In the genomic region with DNA sequence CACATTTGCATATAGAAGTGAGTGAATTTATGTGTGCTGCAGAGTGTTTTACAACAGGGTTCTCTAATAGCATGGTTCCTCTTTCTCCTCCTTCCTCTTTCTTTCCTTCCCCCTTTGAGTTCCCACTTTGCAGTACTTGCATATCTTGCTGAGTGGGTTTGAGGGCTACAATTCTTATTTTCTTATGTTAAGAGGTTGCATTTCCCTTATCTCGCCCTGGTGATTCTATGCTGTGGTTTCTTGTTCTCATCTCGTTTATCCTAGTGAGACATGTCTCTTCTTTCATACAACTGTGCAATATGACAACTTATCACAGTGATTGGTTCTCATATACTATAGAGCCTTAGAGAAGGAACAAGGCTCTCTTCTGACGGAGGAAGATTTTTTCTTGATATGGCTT, we compare ENCODE assay signal across 24 mouse cellular contexts. TPM values are rescaled to one million over a fixed set of nuclear protein-coding genes. Genes with fewer than 3 reads are reported as not detected.
A peak's percentile ranks its signal among the peaks of the same experiment; 100 is the strongest.
DNase-seq lines count a peak whose midpoint lies in the region; TF ChIP-seq lines count a peak whose summit lies in the region.
"Had no signal": no experiment of that assay in that cellular context is flagged by ENCODE, and none has a peak within 500 bp of the region (broad histone marks: within the 10 kb centered on the region; RNA-seq: fewer than 3 reads in every experiment).

No protein-coding gene starts in this region.

- H3K4me2 ChIP-seq in CH12.LX (ENCODE audit: insufficient read depth, low read depth, poor library complexity, severe bottlenecking): no peak overlapping the region
- H3K4me2 ChIP-seq: embryonic facial prominence, embryonic 13.5 days; lung, embryonic 15.5 days; midbrain, embryonic 13.5 days had no signal

- DNase-seq in layer of hippocampus, adult 9-11 months: peak; percentile 3
- DNase-seq in layer of hippocampus, adult 11-12 months (ENCODE audit: low spot score): no peak
- peak; percentile 3 for DNase-seq in CH12.LX (ENCODE audit: extremely low read depth)
- peak; percentile 91 for DNase-seq in MEL-GATA-1-ER (ENCODE audit: extremely low read depth, low read depth)
- no peak for DNase-seq in cerebellum, postnatal 14 days
- no peak for DNase-seq in embryo, embryonic 10.5 days (ENCODE audit: low spot score)
- no peak for DNase-seq in adrenal gland, adult 8-10 months
- DNase-seq: cerebellum, postnatal 10 days; kidney, postnatal 25 days; layer of hippocampus, postnatal 36 days; right cerebral cortex, adult 18-20 months; thymus, postnatal 36 days had no signal

- no peak for TF ChIP-seq EP300 in CH12.LX (IDR thresholded peaks at IDR 0.05; ENCODE audit: low read length)

- in situ Hi-C loops in CH12.LX (cut with MboI; ENCODE audit: low pct_ligation_motif_present, low pct_unique_long_range_greater_than_20kb, low sequenced_read_pairs): no loop called here

- no peak for TF ChIP-seq CTCF in CH12.LX (conservative IDR thresholded peaks at IDR 0.05 in 1 of 2, IDR thresholded peaks at IDR 0.05 in 1 of 2; ENCODE audit: low read depth in 2 of 2, low read length in 2 of 2)

- TF ChIP-seq POLR2A in CH12.LX (IDR thresholded peaks at IDR 0.05; ENCODE audit: low read depth, low read length): no peak

- peaks cover 0 to 4% of the 10 kb centered on the region in 2 experiments; a peak in 1 of 4 replicates for H3K4me1 ChIP-seq in CH12.LX (ENCODE audit: control insufficient read depth in 1 of 2, insufficient read depth in 2 of 2)
- H3K4me1 ChIP-seq: embryonic facial prominence, embryonic 13.5 days; lung, embryonic 15.5 days; midbrain, embryonic 13.5 days had no signal

- no peak overlapping the region for H3K4me3 ChIP-seq in CH12.LX (replicated peaks in 1 of 3; ENCODE audit: low read depth in 2 of 3, low read length in 2 of 3, poor library complexity in 1 of 3)
- peak overlapping the region; percentile 36 for H3K4me3 ChIP-seq in macrophage (ENCODE audit: inconsistent target)
- H3K4me3 ChIP-seq: embryonic facial prominence, embryonic 13.5 days; lung, embryonic 15.5 days; midbrain, embryonic 13.5 days had no signal

- dilution Hi-C loops in CH12.LX (cut with MboI; ENCODE audit: extremely low pct_ligation_motif_present, extremely low pct_unique_long_range_greater_than_20kb, low sequenced_read_pairs): no loop called here

- no peak overlapping the region for H3K9ac ChIP-seq in CH12.LX (ENCODE audit: insufficient read depth, low read depth)
- H3K9ac ChIP-seq: embryonic facial prominence, embryonic 13.5 days; lung, embryonic 15.5 days; midbrain, embryonic 13.5 days had no signal

- no peak overlapping the region for H3K27ac ChIP-seq in CH12.LX (ENCODE audit: insufficient read depth, low read depth)
- peak overlapping the region; percentile 99 for H3K27ac ChIP-seq in macrophage
- H3K27ac ChIP-seq: embryonic facial prominence, embryonic 13.5 days; lung, embryonic 15.5 days; midbrain, embryonic 13.5 days had no signal

- no peaks in the 10 kb centered on the region for H3K9me3 ChIP-seq in CH12.LX (replicated peaks; ENCODE audit: low read length)
- H3K9me3 ChIP-seq: lung, embryonic 15.5 days; midbrain, embryonic 13.5 days had no signal

- peaks cover 9% of the 10 kb centered on the region for H3K27me3 ChIP-seq in CH12.LX (replicated peaks)
- H3K27me3 ChIP-seq: embryonic facial prominence, embryonic 13.5 days; lung, embryonic 15.5 days; midbrain, embryonic 13.5 days had no signal

- no peaks in the 10 kb centered on the region for H3K36me3 ChIP-seq in CH12.LX (replicated peaks in 1 of 2; ENCODE audit: control insufficient read depth in 1 of 2, insufficient read depth in 1 of 2, low read length in 1 of 2)
- H3K36me3 ChIP-seq in macrophage (ENCODE audit: inconsistent target): peaks cover 7% of the 10 kb centered on the region
- H3K36me3 ChIP-seq: embryonic facial prominence, embryonic 13.5 days; lung, embryonic 15.5 days; midbrain, embryonic 13.5 days had no signal

- H3K79me2 ChIP-seq in CH12.LX (replicated peaks; ENCODE audit: control insufficient read depth, extremely low read depth, insufficient read depth, poor library complexity, severe bottlenecking) (no peaks in the 10 kb centered on the region), macrophage (ENCODE audit: inconsistent target) (peaks cover 36% of the 10 kb centered on the region; the same call in 1 of the 2 replicates)

- TF ChIP-seq RAD21 in CH12.LX (IDR thresholded peaks at IDR 0.05; ENCODE audit: low read depth, low read length): no peak

- 0% methylated on average over 3 of the region's 3 CpGs for WGBS in macrophage (ENCODE audit: missing documents)

TF ChIP-seq in CH12.LX, 34 proteins besides CTCF, POLR2A, EP300 and RAD21:
- TF ChIP-seq JUN (IDR thresholded peaks at IDR 0.05; ENCODE audit: insufficient read depth, low read depth, low read length) (no peak), ZMIZ1 (IDR thresholded peaks at IDR 0.05; ENCODE audit: low read depth, low read length) (no peak), NRF1 (IDR thresholded peaks at IDR 0.05; ENCODE audit: low read depth, low read length) (no peak), UBTF (IDR thresholded peaks at IDR 0.05; ENCODE audit: low read depth, low read length) (no peak), NELFE (IDR thresholded peaks at IDR 0.05; ENCODE audit: low read depth, low read length) (no peak), POLR2AphosphoS2 (IDR thresholded peaks at IDR 0.05; ENCODE audit: low read depth, low read length) (no peak), TBP (conservative IDR thresholded peaks at IDR 0.05; ENCODE audit: low read depth, low read length) (no peak), MYC (IDR thresholded peaks at IDR 0.05; ENCODE audit: low read depth, low read length) (no peak), MXI1 (IDR thresholded peaks at IDR 0.05; ENCODE audit: low read depth, low read length) (no peak), KAT2A (IDR thresholded peaks at IDR 0.05; ENCODE audit: insufficient replicate concordance, low read length) (no peak), ELF1 (IDR thresholded peaks at IDR 0.05; ENCODE audit: low read depth, low read length) (no peak), ETS1 (conservative IDR thresholded peaks at IDR 0.05; ENCODE audit: low read depth, low read length) (no peak), USF1 (IDR thresholded peaks at IDR 0.05; ENCODE audit: low read depth, low read length) (no peak), PAX5 (IDR thresholded peaks at IDR 0.05; ENCODE audit: low read length) (no peak), RCOR1 (conservative IDR thresholded peaks at IDR 0.05; ENCODE audit: low read depth, low read length) (no peak), TCF12 (IDR thresholded peaks at IDR 0.05; ENCODE audit: low read depth, low read length) (no peak), ZNF384 (IDR thresholded peaks at IDR 0.05; ENCODE audit: low read depth, low read length) (no peak), HCFC1 (IDR thresholded peaks at IDR 0.05; ENCODE audit: low read depth, low read length) (no peak), ZKSCAN1 (IDR thresholded peaks at IDR 0.05; ENCODE audit: borderline replicate concordance, low read depth, low read length) (no peak), SIN3A (IDR thresholded peaks at IDR 0.05; ENCODE audit: low read length) (no peak)
TF ChIP-seq in CH12.LX: peak in this region for 0.

RNA-seq across cellular contexts. Expression of a gene that starts 17.0 kb away (rescaled TPM):
- total RNA-seq in CH12.LX (2012; rRNA removed) (not detected in 2 replicates), CH12.LX (2014; rRNA removed) (not detected in 2 replicates)
- polyA plus RNA-seq in CH12.LX (2012; ENCODE audit: insufficient read length, low read depth) (not detected in 2 replicates), macrophage (2018) (66.0 to 89.8 TPM (median 67.4 TPM) in 3 replicates)
- total RNA-seq in macrophage (2018; cell fraction: chromatin; rRNA removed): 10 to 100 TPM in 17 of 26 experiments, 1 to 10 TPM in 9; 3.4 to 71.3 (median 14.6) TPM
- total RNA-seq in macrophage (2018; cell fraction: cytosol; rRNA removed): 100 to 1,000 TPM in 12 of 26 experiments, 10 to 100 TPM in 14; 41.7 to 177 (median 82.0) TPM
- 100 to 1,000 TPM in 2 of 26 experiments, 10 to 100 TPM in 24; 17.9 to 129 (median 39.1) TPM for total RNA-seq in macrophage (2018; cell fraction: nucleus; rRNA removed)
- 1 to 10 TPM; 3.5 to 7.4 (median 5.0) TPM for total RNA-seq in adrenal gland, adult 8-10 months (2022)

RNA-seq across cellular contexts. Expression of a gene that starts 49.5 kb away (rescaled TPM):
- total RNA-seq in CH12.LX (2012; rRNA removed): not detected in 2 replicates
- not detected in 2 replicates for total RNA-seq in CH12.LX (2014; rRNA removed)
- not detected in 2 replicates for polyA plus RNA-seq in CH12.LX (2012; ENCODE audit: insufficient read length, low read depth)
- not detected for total RNA-seq in macrophage (2018; cell fraction: chromatin; rRNA removed)
- under 1 TPM in 6 of 26 experiments, not detected in 20; 0.14 to 0.30 (median 0.18) TPM for total RNA-seq in macrophage (2018; cell fraction: cytosol; rRNA removed)
- total RNA-seq in macrophage (2018; cell fraction: nucleus; rRNA removed): not detected
- polyA plus RNA-seq in macrophage (2018): 0.22 to 0.53 TPM in 2 of 3 replicates, not detected in the other
- under 1 TPM in 3 of 4 experiments, not detected in 1; 0.20 to 0.59 (median 0.49) TPM for total RNA-seq in adrenal gland, adult 8-10 months (2022)
- total RNA-seq: layer of hippocampus, postnatal 36 days had no signal
- polyA plus RNA-seq: CD4-positive, CD25-positive, alpha-beta regulatory T cell, adult 4 months; embryonic facial prominence, embryonic 13.5 days; forebrain, embryonic 11.5 days; gonadal fat pad, adult 2 months; heart, embryonic 14.5 days; hindbrain, embryonic 11.5 days; intestine, embryonic 14.5 days; limb, embryonic 11.5 days; lung, embryonic 15.5 days; midbrain, embryonic 13.5 days; testis, adult 2 months had no signal

Comparison
In these comparisons a context has a peak if more than half of its experiments do, and no peak if none do; other contexts are left out.
1. DNase-seq: peak in layer of hippocampus, adult 9-11 months (single experiment), CH12.LX (single experiment) and MEL-GATA-1-ER (single experiment); none in layer of hippocampus, adult 11-12 months (single experiment), cerebellum, postnatal 14 days (0 of 2), embryo, embryonic 10.5 days (single experiment) and adrenal gland, adult 8-10 months (single experiment).
2. RNA of a gene that starts 17.0 kb away (total RNA-seq): 3.5 to 7.4 TPM in adrenal gland, adult 8-10 months; not detected in CH12.LX; every median in the first group is over 4 times any median in the second.